Mouse (Mus musculus) cerebral cortex, adult 2 months (tissue): ENCODE measurements around the gene Atp6v1g1.

ENCODE experiments used
- WGBS: fragments of 180-500 bp; shearing (Covaris S2); methylation state at CpG from one replicate; pipeline ENCODE4 v1.1.7; 2018; 5-methylcytosine and 5-hydroxymethylcytosine counted together

The Atp6v1g1 gene

GRCm38 (mm10) chr4:63546441-63547055 lies 2.0 kb downstream of the Atp6v1g1 start:
- 63% methylated on average over 6 of the region's 6 CpGs for WGBS

DNA sequence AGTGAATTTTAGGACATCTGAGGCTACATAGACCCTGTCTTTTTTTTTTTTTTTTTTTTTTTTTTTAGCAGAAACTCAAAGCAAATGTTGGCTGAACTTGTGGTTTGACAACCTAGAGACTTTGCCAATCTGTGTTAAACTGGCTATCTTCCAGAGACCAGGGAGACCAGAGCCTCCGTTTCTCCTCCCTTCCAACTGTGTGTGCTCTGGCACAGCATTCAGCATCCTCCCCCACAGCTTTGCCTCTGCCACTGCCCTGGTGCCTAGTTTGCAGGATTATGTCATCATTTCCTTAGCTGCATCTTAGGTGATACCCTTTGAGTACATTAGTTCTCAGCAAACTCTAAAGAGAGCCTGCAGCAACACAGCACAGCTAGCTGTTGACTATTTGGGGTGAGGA lies 3.2 kb downstream of the Atp6v1g1 start:
- WGBS = 5% methylated on average over 1 of the region's 1 CpGs

GRCm38 (mm10) chr4:63548491-63548890 lies 3.9 kb downstream of the Atp6v1g1 start:
- WGBS = 55% methylated on average over 3 of the region's 3 CpGs

- WGBS = 89% methylated on average over 3 of the region's 3 CpGs
These were observed 6.3 kb downstream of the Atp6v1g1 start for GRCm38 (mm10) chr4:63550908-63551307.

DNA sequence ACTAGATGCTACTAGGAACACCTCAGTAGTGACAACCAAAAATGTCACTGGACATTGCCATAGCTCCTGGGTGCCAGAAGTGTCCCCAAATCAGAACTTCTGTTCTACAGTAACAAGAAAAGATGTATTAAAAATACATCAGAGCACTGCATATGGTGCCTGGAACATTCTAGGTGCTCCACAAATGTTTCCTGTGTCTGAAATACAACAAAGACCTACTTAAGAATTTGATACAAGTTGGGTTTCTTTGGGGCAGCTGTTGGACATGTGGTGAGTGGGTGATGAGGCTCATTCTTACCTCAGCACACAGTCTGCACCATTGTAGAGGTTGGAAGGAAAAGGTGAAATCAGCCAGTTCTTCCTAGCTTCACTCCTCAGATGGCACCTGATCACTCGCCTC lies 8.3 kb downstream of the Atp6v1g1 start:
- 92% methylated on average over 1 of the region's 1 CpGs for WGBS

- WGBS = 71% methylated on average over 4 of the region's 4 CpGs
These were observed 9.4 kb downstream of the Atp6v1g1 start for GRCm38 (mm10) chr4:63553789-63554576.

- 62% methylated on average over 3 of the region's 3 CpGs for WGBS
These were observed 10.0 kb downstream of the Atp6v1g1 start for GRCm38 (mm10) chr4:63554616-63555015.

DNA sequence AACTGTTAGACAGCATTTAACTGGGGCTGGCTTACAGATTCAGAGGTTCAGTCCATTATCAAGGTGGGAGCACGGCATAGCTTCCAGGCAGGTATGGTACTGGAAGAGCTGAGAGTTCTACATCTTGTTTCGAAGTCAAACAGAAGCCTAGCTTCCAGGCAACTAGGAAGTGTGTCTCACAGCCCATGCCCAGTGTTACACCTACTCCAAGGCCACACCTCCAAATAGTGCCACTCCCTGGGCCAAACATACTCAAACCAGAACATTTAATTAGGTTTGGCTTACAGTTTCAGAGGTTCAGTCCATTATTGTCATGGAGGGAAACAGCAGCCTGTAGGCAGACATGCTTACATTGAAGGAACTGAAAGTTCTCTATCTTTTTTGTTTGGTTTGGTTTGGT lies 10.5 kb downstream of the Atp6v1g1 start:
- 99% methylated on average over 2 of the region's 2 CpGs for WGBS

- WGBS = 59% methylated on average over 5 of the region's 5 CpGs
These were observed 12.1 kb downstream of the Atp6v1g1 start for GRCm38 (mm10) chr4:63556665-63557064.

- 50% methylated on average over 16 of the region's 16 CpGs for WGBS
These were observed 12.8 kb downstream of the Atp6v1g1 start for GRCm38 (mm10) chr4:63557124-63558059.

DNA sequence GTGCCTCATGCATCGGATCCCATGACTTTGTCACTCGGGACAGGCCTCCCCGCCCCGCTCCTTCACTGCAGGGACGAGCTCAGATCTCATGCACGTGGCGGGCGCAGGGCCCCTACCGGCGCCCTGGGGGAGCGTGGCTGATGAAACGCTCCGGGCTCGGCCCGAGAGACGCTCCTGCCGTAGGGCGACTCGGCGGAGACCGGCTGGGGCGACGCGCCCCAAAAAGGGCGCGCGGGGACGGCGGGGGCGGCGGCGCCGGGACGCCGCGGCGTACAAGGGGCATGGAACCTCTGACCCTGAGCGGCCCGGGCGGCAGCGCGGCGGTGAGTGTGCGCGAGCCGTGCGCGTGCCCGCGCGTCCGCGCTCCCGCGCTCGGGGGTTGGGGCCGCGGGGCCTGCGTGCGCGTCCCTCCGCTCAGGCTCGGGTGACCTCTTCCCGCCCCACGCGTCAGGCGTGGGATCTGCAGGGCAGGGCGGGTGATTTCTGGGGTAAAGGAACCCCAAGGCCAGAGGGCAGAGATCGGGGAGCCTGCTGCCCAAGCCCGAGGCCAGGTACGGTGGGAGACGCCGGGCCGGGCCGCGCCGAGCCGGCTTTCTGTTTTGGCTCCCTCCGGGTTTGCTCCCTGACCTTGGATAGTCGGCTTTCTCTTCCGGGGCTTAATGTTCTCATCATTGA lies 14.0 kb downstream of the Atp6v1g1 start, which contains the start of gene Tmem268:
Gene Tmem268 (plus strand): TSS at position 375 of the 675 bp plus-strand sequence.
- WGBS = under 1% methylated on average over 67 of the region's 81 CpGs

GRCm38 (mm10) chr4:63559127-63559697 lies 14.6 kb downstream of the Atp6v1g1 start:
- WGBS = 21% methylated on average over 9 of the region's 9 CpGs

- 75% methylated on average over 8 of the region's 8 CpGs for WGBS
These were observed 15.5 kb downstream of the Atp6v1g1 start for GRCm38 (mm10) chr4:63560079-63560478.

- 79% methylated on average over 7 of the region's 7 CpGs for WGBS
These were observed 17.5 kb downstream of the Atp6v1g1 start for GRCm38 (mm10) chr4:63561861-63562675.

- WGBS = 88% methylated on average over 4 of the region's 4 CpGs
These were observed 18.2 kb downstream of the Atp6v1g1 start for GRCm38 (mm10) chr4:63562742-63563141.

GRCm38 (mm10) chr4:63567712-63568390 lies 23.3 kb downstream of the Atp6v1g1 start:
- 87% methylated on average over 10 of the region's 10 CpGs for WGBS

- WGBS = 94% methylated on average over 8 of the region's 8 CpGs
These were observed 24.8 kb downstream of the Atp6v1g1 start for GRCm38 (mm10) chr4:63569322-63569721.

DNA sequence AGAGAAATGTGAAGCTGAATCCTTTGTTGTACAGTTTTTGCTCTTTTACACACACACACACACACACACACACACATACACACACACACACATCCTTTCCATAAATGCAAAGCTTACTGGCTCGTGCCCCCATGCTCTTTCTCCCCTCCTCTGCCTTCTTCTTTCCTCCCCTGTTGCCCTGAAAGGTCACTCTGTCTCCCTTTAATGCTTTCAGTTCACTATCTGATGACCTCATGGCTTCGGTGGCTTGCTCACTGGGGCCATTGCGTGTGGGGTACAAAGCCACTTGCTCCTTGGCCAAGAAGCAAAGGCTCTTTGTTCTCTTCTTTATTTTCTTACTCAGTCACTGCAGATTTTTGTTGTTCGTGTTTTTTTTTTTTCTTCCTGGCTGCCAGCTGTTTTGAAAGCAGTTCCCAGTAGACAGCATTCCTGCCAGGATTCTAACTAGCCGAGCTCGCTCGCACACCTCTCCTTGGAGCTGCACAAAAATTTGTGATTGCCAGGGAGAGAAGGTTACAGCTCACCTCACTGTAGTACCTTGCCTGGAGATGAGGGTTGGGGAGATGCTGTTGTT lies 25.7 kb downstream of the Atp6v1g1 start:
- 37% methylated on average over 7 of the region's 7 CpGs for WGBS

DNA sequence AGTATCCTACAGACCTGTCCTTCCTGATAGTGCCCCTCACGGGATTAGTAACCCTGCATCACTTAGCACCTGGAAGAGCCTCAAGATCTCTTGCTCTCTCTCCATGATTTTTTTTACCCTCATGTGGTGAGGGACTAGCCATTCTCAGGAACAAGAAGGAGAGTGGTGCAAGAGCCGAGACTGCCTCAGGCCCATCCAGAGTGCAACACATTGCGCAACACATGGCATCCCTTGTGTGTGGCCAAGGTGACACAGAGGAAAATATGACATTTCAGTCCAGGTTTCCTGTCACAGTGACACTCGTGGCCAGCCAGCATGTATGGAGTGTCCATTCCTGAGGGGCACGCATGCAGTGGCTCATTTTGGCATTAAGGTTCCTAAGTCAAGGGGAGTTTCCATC lies 28.0 kb downstream of the Atp6v1g1 start:
- 95% methylated on average over 5 of the region's 5 CpGs for WGBS
